Mouse (Mus musculus): Measurements from ENCODE around the gene Il21r. TPM values are rescaled to one million over a fixed set of nuclear protein-coding genes. Genes with fewer than 3 reads are reported as not detected.

The Il21r gene
- total and polyA plus RNA-seq, 2 experiments from 2014 or later: 0.12 TPM; not detected in 1

DNA sequence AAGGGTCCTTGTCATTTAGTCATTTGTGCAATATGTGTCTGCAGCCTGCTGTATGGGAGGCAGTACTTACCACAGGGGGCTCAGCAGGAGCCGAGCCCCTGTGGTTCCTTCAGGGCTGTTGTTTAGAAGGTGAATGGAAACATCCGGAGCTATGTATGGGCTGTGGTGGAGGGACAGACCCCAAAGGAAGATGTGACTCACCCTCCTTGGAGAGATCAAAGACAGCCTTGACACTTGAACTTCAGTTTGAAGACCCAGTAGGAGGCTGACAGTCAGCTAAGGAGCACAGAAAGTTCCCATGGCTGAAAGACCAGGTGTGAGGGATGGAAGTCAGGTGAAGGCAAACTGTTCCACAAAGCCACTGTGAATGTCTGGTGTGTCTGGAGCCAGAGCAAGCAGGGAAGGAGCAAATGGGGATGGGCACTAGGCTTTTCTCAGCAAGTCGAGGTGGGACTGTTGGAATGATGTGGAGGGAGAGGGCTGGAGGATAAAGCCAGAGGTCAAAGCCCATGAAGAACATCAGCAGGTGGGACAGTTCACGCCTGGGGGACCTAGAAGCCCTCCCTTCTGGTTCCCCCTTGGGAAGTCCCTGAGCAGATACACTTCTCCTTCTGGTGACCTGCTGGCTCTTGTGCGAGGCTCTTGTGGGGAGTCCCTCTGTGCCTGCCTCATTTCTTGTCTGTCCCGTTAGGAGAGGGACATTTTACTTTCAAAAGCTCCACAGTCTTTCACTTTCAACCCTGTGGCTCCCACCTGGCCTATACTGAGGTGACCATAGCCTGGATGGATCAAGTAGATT, 4.4 kb downstream of the Il21r start:
- H3K4me1 ChIP-seq (ENCODE audit: control insufficient read depth, insufficient read depth): no peaks in the 10 kb centered on the region
- 54% methylated on average over 6 of the region's 6 CpGs for WGBS
- no peak for ATAC-seq (ENCODE audit: insufficient read depth, low read depth)
- H3K36me3 ChIP-seq (replicated peaks; ENCODE audit: control insufficient read depth, insufficient read depth, low read length): no peaks in the 10 kb centered on the region
- H3K9me3 ChIP-seq (replicated peaks; ENCODE audit: control insufficient read depth, low read length): no peaks in the 10 kb centered on the region
- TF ChIP-seq CTCF (IDR thresholded peaks at IDR 0.05; ENCODE audit: low read depth) (no peak), EP300 (IDR thresholded peaks at IDR 0.05; ENCODE audit: low read depth) (no peak)
- H3K27me3 ChIP-seq (ENCODE audit: control insufficient read depth, insufficient read depth, low read length): no peaks in the 10 kb centered on the region
- no peak overlapping the region for H3K9ac ChIP-seq (replicated peaks; ENCODE audit: low read depth, low read length)
- no peak overlapping the region; the same call in 1 of the 2 replicates for H3K4me2 ChIP-seq (ENCODE audit: low read depth, low read length)
- DNase-seq (ENCODE audit: low spot score): no peak
- no peak overlapping the region for H3K4me3 ChIP-seq (ENCODE audit: low read depth, low read length)
- no peak overlapping the region for H3K27ac ChIP-seq (ENCODE audit: low read depth)

- no peak for DNase-seq (ENCODE audit: low spot score)
- Histone ChIP-seq H3K4me2 (ENCODE audit: low read depth, low read length) (no peak overlapping the region), H3K27ac (ENCODE audit: low read depth) (no peak overlapping the region), H3K4me3 (ENCODE audit: low read depth, low read length) (no peak overlapping the region), H3K27me3 (ENCODE audit: control insufficient read depth, insufficient read depth, low read length) (no peaks in the 10 kb centered on the region), H3K9ac (replicated peaks; ENCODE audit: low read depth, low read length) (no peak overlapping the region), H3K4me1 (ENCODE audit: control insufficient read depth, insufficient read depth) (no peaks in the 10 kb centered on the region), H3K9me3 (replicated peaks; ENCODE audit: control insufficient read depth, low read length) (no peaks in the 10 kb centered on the region), H3K36me3 (replicated peaks; ENCODE audit: control insufficient read depth, insufficient read depth, low read length) (no peaks in the 10 kb centered on the region)
- 81% methylated on average over 4 of the region's 4 CpGs for WGBS
- ATAC-seq (ENCODE audit: insufficient read depth, low read depth): no peak
- no peak for TF ChIP-seq CTCF (IDR thresholded peaks at IDR 0.05; ENCODE audit: low read depth)
- no peak for TF ChIP-seq EP300 (IDR thresholded peaks at IDR 0.05; ENCODE audit: low read depth)
Measured at GRCm38 (mm10) chr7:125608183-125608688, 5.0 kb downstream of the Il21r start.

DNA sequence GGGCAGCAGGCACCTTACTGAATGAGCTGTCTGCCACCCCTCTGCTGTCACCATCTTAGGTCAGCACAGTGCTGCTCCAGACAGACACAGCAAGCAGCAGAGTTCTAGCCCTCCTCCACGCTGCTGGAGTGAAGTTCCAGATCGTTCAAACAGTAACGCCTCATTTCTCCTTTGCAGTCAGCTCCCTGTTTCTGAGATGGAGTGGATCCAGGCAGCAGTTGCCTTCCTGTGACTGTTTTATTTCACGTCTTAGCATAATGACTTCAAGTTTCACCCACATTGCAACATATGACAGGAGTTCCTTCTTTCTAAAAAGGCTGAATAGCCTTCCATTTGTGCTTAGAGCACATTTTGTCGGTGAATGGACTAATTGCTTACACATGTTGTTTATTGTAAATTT, 10.3 kb downstream of the Il21r start:
- H3K4me3 ChIP-seq (ENCODE audit: low read depth, low read length): no peak overlapping the region
- H3K9me3 ChIP-seq (replicated peaks; ENCODE audit: control insufficient read depth, low read length): no peaks in the 10 kb centered on the region
- no peak for DNase-seq (ENCODE audit: low spot score)
- ATAC-seq (ENCODE audit: insufficient read depth, low read depth): no peak
- peaks cover 5% of the 10 kb centered on the region; the same call in 1 of the 2 replicates for H3K4me1 ChIP-seq (ENCODE audit: control insufficient read depth, insufficient read depth)
- no peaks in the 10 kb centered on the region for H3K36me3 ChIP-seq (replicated peaks; ENCODE audit: control insufficient read depth, insufficient read depth, low read length)
- H3K9ac ChIP-seq (replicated peaks; ENCODE audit: low read depth, low read length): no peak overlapping the region
- H3K27me3 ChIP-seq (ENCODE audit: control insufficient read depth, insufficient read depth, low read length): no peaks in the 10 kb centered on the region
- H3K27ac ChIP-seq (ENCODE audit: low read depth): no peak overlapping the region
- WGBS: 70% methylated on average over 5 of the region's 5 CpGs
- no peak overlapping the region for H3K4me2 ChIP-seq (ENCODE audit: low read depth, low read length)
- TF ChIP-seq EP300 (IDR thresholded peaks at IDR 0.05; ENCODE audit: low read depth) (no peak), CTCF (IDR thresholded peaks at IDR 0.05; ENCODE audit: low read depth) (no peak)

DNA sequence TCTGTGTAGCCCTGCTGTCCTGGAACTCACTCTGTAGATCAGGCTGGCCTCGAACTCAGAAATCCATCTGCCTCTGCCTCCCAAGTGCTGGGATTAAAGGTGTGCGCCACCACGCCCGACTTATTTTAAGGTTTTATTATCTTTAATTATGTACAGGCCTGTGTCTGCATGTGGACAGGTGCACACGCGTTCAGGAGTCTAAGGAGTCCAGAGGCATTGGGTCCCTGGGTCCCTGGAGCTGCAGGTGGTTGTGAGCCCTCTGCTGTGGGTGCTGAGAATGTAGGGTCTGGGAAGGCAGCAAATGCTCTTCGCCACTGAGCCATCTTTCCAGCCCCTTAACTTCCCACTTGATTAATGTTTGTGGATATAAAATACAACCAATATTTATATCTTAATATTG, 12.2 kb downstream of the Il21r start:
- peaks cover 5% of the 10 kb centered on the region; the same call in 1 of the 2 replicates for H3K4me1 ChIP-seq (ENCODE audit: control insufficient read depth, insufficient read depth)
- WGBS: 85% methylated on average over 7 of the region's 7 CpGs
- H3K27ac ChIP-seq (ENCODE audit: low read depth): no peak overlapping the region
- TF ChIP-seq CTCF (IDR thresholded peaks at IDR 0.05; ENCODE audit: low read depth) (no peak), EP300 (IDR thresholded peaks at IDR 0.05; ENCODE audit: low read depth) (no peak)
- H3K36me3 ChIP-seq (replicated peaks; ENCODE audit: control insufficient read depth, insufficient read depth, low read length): no peaks in the 10 kb centered on the region
- DNase-seq (ENCODE audit: low spot score) (no peak), ATAC-seq (ENCODE audit: insufficient read depth, low read depth) (no peak)
- H3K9me3 ChIP-seq (replicated peaks; ENCODE audit: control insufficient read depth, low read length): no peaks in the 10 kb centered on the region
- no peak overlapping the region for H3K4me3 ChIP-seq (ENCODE audit: low read depth, low read length)
- no peak overlapping the region for H3K9ac ChIP-seq (replicated peaks; ENCODE audit: low read depth, low read length)
- no peak overlapping the region for H3K4me2 ChIP-seq (ENCODE audit: low read depth, low read length)
- no peaks in the 10 kb centered on the region for H3K27me3 ChIP-seq (ENCODE audit: control insufficient read depth, insufficient read depth, low read length)

DNA sequence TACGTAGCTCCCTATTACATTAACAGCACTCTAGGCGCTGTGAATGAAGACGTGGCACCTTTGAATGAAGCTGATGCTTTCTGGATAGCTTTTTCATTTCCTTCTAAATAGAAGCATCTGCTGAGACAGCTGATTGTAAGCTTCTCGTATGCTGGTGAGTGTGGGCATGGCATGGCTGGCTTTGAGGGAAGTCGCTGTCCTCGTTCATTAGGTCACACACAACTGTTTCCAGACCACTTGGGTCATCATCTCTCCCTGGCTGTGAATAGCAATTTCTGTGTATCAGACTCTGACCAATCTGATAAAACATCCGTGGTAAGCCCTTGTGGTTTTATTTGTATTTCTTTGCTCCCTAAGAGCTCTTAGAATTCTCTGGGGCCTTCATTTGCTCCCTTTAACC, 14.8 kb downstream of the Il21r start:
- Histone ChIP-seq H3K4me2 (ENCODE audit: low read depth, low read length) (no peak overlapping the region), H3K36me3 (replicated peaks; ENCODE audit: control insufficient read depth, insufficient read depth, low read length) (no peaks in the 10 kb centered on the region), H3K9me3 (replicated peaks; ENCODE audit: control insufficient read depth, low read length) (no peaks in the 10 kb centered on the region), H3K27ac (ENCODE audit: low read depth) (no peak overlapping the region), H3K4me3 (ENCODE audit: low read depth, low read length) (no peak overlapping the region), H3K27me3 (ENCODE audit: control insufficient read depth, insufficient read depth, low read length) (no peaks in the 10 kb centered on the region), H3K4me1 (ENCODE audit: control insufficient read depth, insufficient read depth) (peaks cover 5% of the 10 kb centered on the region; the same call in 1 of the 2 replicates), H3K9ac (replicated peaks; ENCODE audit: low read depth, low read length) (no peak overlapping the region)
- DNase-seq (ENCODE audit: low spot score): no peak
- no peak for TF ChIP-seq CTCF (IDR thresholded peaks at IDR 0.05; ENCODE audit: low read depth)
- WGBS: 79% methylated on average over 7 of the region's 7 CpGs
- ATAC-seq (ENCODE audit: insufficient read depth, low read depth): no peak
